Mouse (Mus musculus): ENCODE results near the gene Il21r. TPM values are rescaled to one million over a fixed set of nuclear protein-coding genes. Genes with fewer than 3 reads are reported as not detected.

Gene Il21r
- polyA plus RNA-seq, 2 experiments: 0.48 to 1.2 TPM

DNA sequence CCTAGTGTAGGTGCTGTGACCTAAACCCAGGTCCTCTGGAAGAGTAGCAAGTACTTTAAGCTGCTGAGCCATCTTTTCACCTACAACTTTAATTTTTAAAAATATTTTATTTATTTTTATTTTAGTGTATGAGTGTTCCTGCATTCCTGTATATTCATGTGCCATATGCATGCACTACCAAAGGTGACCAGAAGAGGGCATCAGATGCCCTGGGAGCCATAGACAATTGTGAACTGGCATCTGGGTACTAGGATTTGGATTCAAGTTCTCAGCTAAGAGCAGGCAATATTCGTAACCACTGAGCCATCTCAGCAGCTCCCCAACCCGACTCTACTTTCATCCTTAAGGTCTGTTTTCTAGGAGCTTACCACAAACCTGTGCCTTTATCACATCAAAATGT is 71.7 kb downstream of the Il21r start:
- 41% methylated on average over 2 of the region's 2 CpGs for WGBS (ENCODE audit: insufficient replicate concordance)

GRCm38 (mm10) chr7:125678756-125679155 is 75.5 kb downstream of the Il21r start:
- 82% methylated on average over 8 of the region's 8 CpGs for WGBS (ENCODE audit: insufficient replicate concordance)
- ATAC-seq (ENCODE audit: insufficient read depth) (no peak), DNase-seq (ENCODE audit: low read depth in 3 of 3, low spot score in 3 of 3) (no peak)
- Histone ChIP-seq H3K9ac (replicated peaks) (no peak overlapping the region), H3K27me3 (ENCODE audit: control insufficient read depth, insufficient read depth, low read length) (no peaks in the 10 kb centered on the region), H3K4me3 (ENCODE audit: insufficient read depth in 1 of 2, low read depth in 2 of 2, low read length in 2 of 2) (no peak overlapping the region), H3K36me3 (replicated peaks; ENCODE audit: control insufficient read depth, insufficient read depth, low read depth) (peaks cover 58% of the 10 kb centered on the region), H3K9me3 (ENCODE audit: control insufficient read depth, low read length) (no peaks in the 10 kb centered on the region), H3K4me1 (replicated peaks; ENCODE audit: control insufficient read depth in 2 of 2, insufficient read depth in 2 of 2, low read length in 1 of 2) (no peaks in the 10 kb centered on the region), H3K4me2 (ENCODE audit: low read depth) (no peak overlapping the region), H3K27ac (no peak overlapping the region)
- TF ChIP-seq CTCF (IDR thresholded peaks at IDR 0.05; ENCODE audit: low read depth) (no peak), EP300 (IDR thresholded peaks at IDR 0.05; ENCODE audit: low read depth) (no peak)

More for the DNA sequence above, 71.7 kb downstream of the Il21r start:
- DNase-seq (ENCODE audit: low read depth in 3 of 3, low spot score in 3 of 3): peak; percentile 19 to 32 (median 23)
- ATAC-seq (ENCODE audit: insufficient read depth): no peak
- Histone ChIP-seq H3K4me1 (replicated peaks; ENCODE audit: control insufficient read depth in 2 of 2, insufficient read depth in 2 of 2, low read length in 1 of 2) (peaks cover 0 to 15% of the 10 kb centered on the region in 2 experiments; a peak in 3 of 4 replicates), H3K9ac (replicated peaks) (no peak overlapping the region), H3K4me2 (ENCODE audit: low read depth) (no peak overlapping the region), H3K4me3 (ENCODE audit: insufficient read depth in 1 of 2, low read depth in 2 of 2, low read length in 2 of 2) (no peak overlapping the region), H3K27me3 (ENCODE audit: control insufficient read depth, insufficient read depth, low read length) (no peaks in the 10 kb centered on the region), H3K9me3 (ENCODE audit: control insufficient read depth, low read length) (no peaks in the 10 kb centered on the region), H3K36me3 (replicated peaks; ENCODE audit: control insufficient read depth, insufficient read depth, low read depth) (peaks cover 74% of the 10 kb centered on the region), H3K27ac (no peak overlapping the region)
- TF ChIP-seq EP300 (IDR thresholded peaks at IDR 0.05; ENCODE audit: low read depth) (no peak), CTCF (IDR thresholded peaks at IDR 0.05; ENCODE audit: low read depth) (peak; percentile 83)

- Histone ChIP-seq H3K4me1 (replicated peaks; ENCODE audit: control insufficient read depth in 2 of 2, insufficient read depth in 2 of 2, low read length in 1 of 2) (no peaks in the 10 kb centered on the region), H3K9me3 (ENCODE audit: control insufficient read depth, low read length) (no peaks in the 10 kb centered on the region), H3K4me3 (ENCODE audit: insufficient read depth in 1 of 2, low read depth in 2 of 2, low read length in 2 of 2) (no peak overlapping the region), H3K36me3 (replicated peaks; ENCODE audit: control insufficient read depth, insufficient read depth, low read depth) (peaks cover 48% of the 10 kb centered on the region), H3K27me3 (ENCODE audit: control insufficient read depth, insufficient read depth, low read length) (no peaks in the 10 kb centered on the region), H3K4me2 (ENCODE audit: low read depth) (no peak overlapping the region), H3K27ac (no peak overlapping the region), H3K9ac (replicated peaks) (no peak overlapping the region)
- DNase-seq (ENCODE audit: low read depth in 3 of 3, low spot score in 3 of 3) (no peak), ATAC-seq (ENCODE audit: insufficient read depth) (no peak)
- WGBS (ENCODE audit: insufficient replicate concordance): 83% methylated on average over 9 of the region's 9 CpGs
- TF ChIP-seq CTCF (IDR thresholded peaks at IDR 0.05; ENCODE audit: low read depth) (no peak), EP300 (IDR thresholded peaks at IDR 0.05; ENCODE audit: low read depth) (no peak)
These were observed 76.7 kb downstream of the Il21r start for GRCm38 (mm10) chr7:125679936-125680335.

Other genes with a start within 250 kb of the Il21r start
- 5.7 and 6.1 TPM in 2 replicates for gene Kdm8, start 158.8 kb upstream of the Il21r start, polyA plus RNA-seq (2012; rRNA removed)
- gene Kdm8, start 158.8 kb upstream of the Il21r start, polyA plus RNA-seq (2014; fragmentation: Nextera tagmentation; extraction: Ambion mirVana): 4.7 and 6.4 TPM in 2 replicates
- 27.5 and 42.3 TPM in 2 replicates for gene Nsmce1, start 111.8 kb upstream of the Il21r start, polyA plus RNA-seq (2012; rRNA removed)
- gene Nsmce1, start 111.8 kb upstream of the Il21r start, polyA plus RNA-seq (2014; fragmentation: Nextera tagmentation; extraction: Ambion mirVana): 90.1 and 92.5 TPM in 2 replicates
- gene Il4ra, start 51.3 kb upstream of the Il21r start, polyA plus RNA-seq (2012; rRNA removed): 1.9 and 2.8 TPM in 2 replicates
- 1.9 and 2.4 TPM in 2 replicates for gene Il4ra, start 51.3 kb upstream of the Il21r start, polyA plus RNA-seq (2014; fragmentation: Nextera tagmentation; extraction: Ambion mirVana)
- 6.9 and 7.3 TPM in 2 replicates for gene Gtf3c1, start 104.4 kb downstream of the Il21r start, polyA plus RNA-seq (2012; rRNA removed)
- gene Gtf3c1, start 104.4 kb downstream of the Il21r start, polyA plus RNA-seq (2014; fragmentation: Nextera tagmentation; extraction: Ambion mirVana): 6.3 and 9.4 TPM in 2 replicates
- 2.2 and 2.3 TPM in 2 replicates for gene D430042O09Rik, start 104.5 kb downstream of the Il21r start, polyA plus RNA-seq (2012; rRNA removed)
- gene D430042O09Rik, start 104.5 kb downstream of the Il21r start, polyA plus RNA-seq (2014; fragmentation: Nextera tagmentation; extraction: Ambion mirVana): 1.5 and 2.2 TPM in 2 replicates